Mouse (Mus musculus) MEL (cell line): ENCODE measurements at regions not wholly inside any gene's neighbourhood (a gene's known extent, or its start where the extent isn't known, plus 50 kb on each side); places are given as distances from the start of the nearest gene placed in this dataset.

Experiments used
- DNase-seq: peaks from one replicate; pipeline ENCODE4 v3.0.0; 2011; ENCODE audit warnings: low read depth, low spot score
- H3K27ac ChIP-seq: 2 replicates; pipeline ENCODE4 v1.5.1; 2012; ENCODE audit warnings: low read depth, mild to moderate bottlenecking, control low read depth, low read length, moderate library complexity; ENCODE audit not compliant: control insufficient read depth
- H3K27me3 ChIP-seq, 2 experiments: fragments of 150-350 bp in 1 of 2; sonication (generic) in 1 of 2; 2 replicates each; pipeline ENCODE4 v1.6.1; 2012; ENCODE audit warnings: low read length in 2 of 2, mild to moderate bottlenecking in 2 of 2, improper control_type of control experiment in 1 of 2, moderate library complexity in 1 of 2; ENCODE audit not compliant: insufficient read depth in 2 of 2, control insufficient read depth in 1 of 2
- H3K36me3 ChIP-seq, 2 experiments: 2 replicates each; pipeline ENCODE4 v1.6.1; 2012 to 2014; ENCODE audit warnings: low read length in 2 of 2, improper control_type of control experiment in 1 of 2, inconsistent platforms in 1 of 2, mild to moderate bottlenecking in 1 of 2; ENCODE audit not compliant: insufficient read depth in 2 of 2, control insufficient read depth in 1 of 2
- H3K4me1 ChIP-seq, 2 experiments: fragments of 150-350 bp in 1 of 2; sonication (generic) in 1 of 2; 2 replicates each; pipeline ENCODE4 v1.6.1; 2012; ENCODE audit warnings: low read length in 2 of 2, improper control_type of control experiment in 1 of 2, mild to moderate bottlenecking in 1 of 2; ENCODE audit not compliant: insufficient read depth in 2 of 2, control insufficient read depth in 1 of 2
- H3K4me3 ChIP-seq, 2 experiments: fragments of 150-350 bp in 1 of 2; sonication (generic) in 1 of 2; 2 replicates each; pipeline ENCODE4 v1.5.1; 2012; ENCODE audit warnings: low read depth in 2 of 2, low read length in 2 of 2, mild to moderate bottlenecking in 2 of 2, moderate library complexity in 2 of 2, control low read depth in 1 of 2, improper control_type of control experiment in 1 of 2; ENCODE audit not compliant: control insufficient read depth in 1 of 2, insufficient read depth in 1 of 2
- H3K79me2 ChIP-seq: 2 replicates; pipeline ENCODE4 v1.6.1; 2012; ENCODE audit warnings: mild to moderate bottlenecking, low read length, moderate library complexity; ENCODE audit not compliant: control insufficient read depth, poor library complexity, insufficient read depth
- H3K9ac ChIP-seq: 2 replicates; pipeline ENCODE4 v1.6.1; 2012; ENCODE audit warnings: low read depth, mild to moderate bottlenecking, control low read depth, low read length, moderate library complexity; ENCODE audit not compliant: control insufficient read depth, poor library complexity, severe bottlenecking
- H3K9me3 ChIP-seq: fragments of 150-350 bp; sonication (generic); replicated peaks from 2 replicates; pipeline ENCODE4 v1.6.1; 2012; ENCODE audit warnings: mild to moderate bottlenecking, low read length, improper control_type of control experiment, moderate library complexity; ENCODE audit not compliant: insufficient read depth
- BHLHE40 ChIP-seq: IDR thresholded peaks from 2 replicates; pipeline ENCODE4 v1.6.1; 2012; ENCODE audit warnings: low read depth, mild to moderate bottlenecking, inconsistent platforms, low read length, improper control_type of control experiment, borderline replicate concordance
- CTCF ChIP-seq, 3 experiments: IDR thresholded peaks in 2 of 3; conservative IDR thresholded peaks in 1 of 3; 2 replicates each; pipeline ENCODE4 v1.5.1; 2011 to 2012; ENCODE audit warnings: low read length in 3 of 3, low read depth in 2 of 3, mild to moderate bottlenecking in 2 of 3, improper control_type of control experiment in 1 of 3, inconsistent platforms in 1 of 3, mixed read lengths in 1 of 3, moderate library complexity in 1 of 3; ENCODE audit not compliant: control insufficient read depth in 1 of 3, insufficient read depth in 1 of 3, poor library complexity in 1 of 3, severe bottlenecking in 1 of 3
- E2F4 ChIP-seq: IDR thresholded peaks from 2 replicates; pipeline ENCODE4 v1.6.1; 2011; ENCODE audit warnings: low read depth, low read length, improper control_type of control experiment, borderline replicate concordance
- ELF1 ChIP-seq: IDR thresholded peaks from 2 replicates; pipeline ENCODE4 v1.6.1; 2014; ENCODE audit warnings: low read depth, mild to moderate bottlenecking, inconsistent platforms, low read length, improper control_type of control experiment, moderate library complexity
- EP300 ChIP-seq, 2 experiments: IDR thresholded peaks; 2 replicates each; pipeline ENCODE4 v1.6.1; 2011; ENCODE audit warnings: improper control_type of control experiment in 2 of 2, low read length in 2 of 2, low read depth in 1 of 2, mild to moderate bottlenecking in 1 of 2
- KAT2A ChIP-seq: conservative IDR thresholded peaks from 2 replicates; pipeline ENCODE4 v1.6.1; 2012; ENCODE audit warnings: low read depth, low read length, improper control_type of control experiment, inconsistent platforms
- MAX ChIP-seq: IDR thresholded peaks from 2 replicates; pipeline ENCODE4 v1.6.1; 2011; ENCODE audit warnings: low read length, improper control_type of control experiment
- MAZ ChIP-seq: IDR thresholded peaks from 2 replicates; pipeline ENCODE4 v1.6.1; 2012; ENCODE audit warnings: low read depth, mild to moderate bottlenecking, inconsistent platforms, low read length, improper control_type of control experiment
- MYB ChIP-seq: IDR thresholded peaks from 2 replicates; pipeline ENCODE4 v1.6.1; 2011; ENCODE audit warnings: mild to moderate bottlenecking, low read depth, low read length, improper control_type of control experiment
- MYC ChIP-seq: IDR thresholded peaks from 2 replicates; pipeline ENCODE4 v1.6.1; 2011; ENCODE audit warnings: low read depth, mild to moderate bottlenecking, low read length, improper control_type of control experiment, moderate library complexity
- NELFE ChIP-seq: IDR thresholded peaks from 2 replicates; pipeline ENCODE4 v1.6.1; 2011; ENCODE audit warnings: low read depth, low read length, improper control_type of control experiment
- NRF1 ChIP-seq: IDR thresholded peaks from 2 replicates; pipeline ENCODE4 v1.6.1; 2014; ENCODE audit warnings: low read depth, mild to moderate bottlenecking, inconsistent platforms, low read length, improper control_type of control experiment, moderate library complexity; ENCODE audit not compliant: poor library complexity, insufficient read depth, severe bottlenecking
- POLR2AphosphoS5 ChIP-seq: IDR thresholded peaks from 2 replicates; pipeline ENCODE4 v1.6.1; 2012; ENCODE audit warnings: low read depth, borderline replicate concordance, mild to moderate bottlenecking, inconsistent platforms, low read length, moderate library complexity, mixed read lengths
- SMC3 ChIP-seq: IDR thresholded peaks from 2 replicates; pipeline ENCODE4 v1.6.1; 2011; ENCODE audit warnings: low read depth, low read length, improper control_type of control experiment
- TBP ChIP-seq: IDR thresholded peaks from 2 replicates; pipeline ENCODE4 v1.8.0; 2011; ENCODE audit warnings: low read depth, low read length, improper control_type of control experiment
- TCF12 ChIP-seq: IDR thresholded peaks from 2 replicates; pipeline ENCODE4 v1.6.1; 2014; ENCODE audit warnings: low read depth, mild to moderate bottlenecking, inconsistent platforms, low read length, improper control_type of control experiment, moderate library complexity
- UBTF ChIP-seq: IDR thresholded peaks from 2 replicates; pipeline ENCODE4 v1.6.1; 2012; ENCODE audit warnings: low read depth, mild to moderate bottlenecking, inconsistent platforms, low read length, improper control_type of control experiment, moderate library complexity, borderline replicate concordance; ENCODE audit not compliant: insufficient read depth
- ZKSCAN1 ChIP-seq: IDR thresholded peaks from 2 replicates; pipeline ENCODE4 v1.6.1; 2012; ENCODE audit warnings: low read depth, mild to moderate bottlenecking, inconsistent platforms, low read length, improper control_type of control experiment, moderate library complexity

- DNase-seq: no peak
- Histone ChIP-seq H3K79me2 (no peaks in the 10 kb centered on the region), H3K27ac (no peak overlapping the region), H3K9ac (no peak overlapping the region), H3K4me1 (no peaks in the 10 kb centered on the region), H3K36me3 (no peaks in the 10 kb centered on the region), H3K27me3 (no peaks in the 10 kb centered on the region), H3K4me3 (no peak overlapping the region), H3K9me3 (no peaks in the 10 kb centered on the region)
- TF ChIP-seq NRF1: no peak
- no peak for TF ChIP-seq MAZ
- no peak for TF ChIP-seq MYB
- TF ChIP-seq UBTF: no peak
- no peak for TF ChIP-seq KAT2A
- TF ChIP-seq ELF1: no peak
- TF ChIP-seq E2F4: no peak
- TF ChIP-seq ZKSCAN1: no peak
Measured at GRCm38 (mm10) chr8:17690074-17690848, 1287.8 kb downstream of the Defb40 start.

GRCm38 (mm10) chr8:17689641-17690040 is 1288.4 kb downstream of the Defb40 start:
- H3K9me3 ChIP-seq: no peaks in the 10 kb centered on the region
- no peak overlapping the region for H3K4me3 ChIP-seq
- H3K27ac ChIP-seq: no peak overlapping the region
- no peaks in the 10 kb centered on the region for H3K79me2 ChIP-seq
- TF ChIP-seq ZKSCAN1: no peak
- no peak for TF ChIP-seq NELFE
- no peak for TF ChIP-seq EP300 (IDR thresholded peaks at IDR 0.05; ENCODE audit: low read depth in 1 of 2, low read length in 2 of 2)
- no peak for TF ChIP-seq POLR2AphosphoS5
- no peak for TF ChIP-seq MAX
- TF ChIP-seq, all 39 proteins: peak for 0
- Histone ChIP-seq H3K27me3 (no peaks in the 10 kb centered on the region), H3K4me1 (no peaks in the 10 kb centered on the region), H3K36me3 (no peaks in the 10 kb centered on the region), H3K9ac (no peak overlapping the region)
- DNase-seq: no peak

GRCm38 (mm10) chr8:17687084-17687483 is 1291.0 kb downstream of the Defb40 start:
- no peak for DNase-seq
- TF ChIP-seq BHLHE40 (no peak), MAX (no peak), SMC3 (no peak), MYC (no peak), TBP (no peak), KAT2A (no peak), CTCF (IDR thresholded peaks at IDR 0.05 in 2 of 3, conservative IDR thresholded peaks at IDR 0.05 in 1 of 3; ENCODE audit: control insufficient read depth in 1 of 3, insufficient read depth in 1 of 3, low read depth in 2 of 3, low read length in 3 of 3, poor library complexity in 1 of 3, severe bottlenecking in 1 of 3) (no peak), TCF12 (no peak)
- no peak overlapping the region for H3K4me3 ChIP-seq
- H3K36me3 ChIP-seq: no peaks in the 10 kb centered on the region
- no peak overlapping the region for H3K9ac ChIP-seq
- H3K9me3 ChIP-seq: no peaks in the 10 kb centered on the region
- H3K27me3 ChIP-seq: no peaks in the 10 kb centered on the region
- H3K27ac ChIP-seq: no peak overlapping the region
- no peaks in the 10 kb centered on the region for H3K4me1 ChIP-seq
- H3K79me2 ChIP-seq: no peaks in the 10 kb centered on the region
